Mouse (Mus musculus): Measurements from ENCODE around the gene Eef2.

DNA sequence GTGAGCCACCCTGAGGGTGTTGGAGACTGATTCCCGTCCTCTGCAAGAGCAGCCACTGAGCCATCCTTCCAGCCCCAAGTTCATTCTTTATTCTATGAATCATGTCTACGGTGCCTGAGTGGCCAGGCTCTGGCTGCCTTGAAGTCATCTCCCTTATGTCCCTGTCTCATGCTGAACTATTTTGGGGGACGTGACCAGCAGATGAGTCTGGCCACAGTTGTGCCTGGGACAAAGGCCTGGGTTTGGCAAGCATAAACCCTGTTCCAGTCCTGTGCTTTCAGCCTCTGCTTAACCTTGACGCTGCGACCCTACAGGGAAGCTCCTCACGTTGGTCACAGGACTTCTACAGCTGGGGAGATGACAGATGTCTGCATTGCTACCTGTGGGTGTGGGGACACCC lies 20.9 kb downstream of the Eef2 start:
- TF ChIP-seq CTCF (IDR thresholded peaks at IDR 0.05; ENCODE audit: low read depth, low read length) (no peak), GATA1 (IDR thresholded peaks at IDR 0.05; ENCODE audit: borderline replicate concordance, low read length) (no peak), POLR2AphosphoS5 (IDR thresholded peaks at IDR 0.05; ENCODE audit: insufficient replicate concordance, low read depth, low read length) (no peak), TAL1 (conservative IDR thresholded peaks at IDR 0.05; ENCODE audit: low read depth, low read length) (no peak)
